Mouse (Mus musculus): ENCODE data around the gene Dnmt3c. TPM values are rescaled to one million over a fixed set of nuclear protein-coding genes. Genes with fewer than 3 reads are reported as not detected.

Dnmt3c gene
- polyA plus RNA-seq, 1 experiment from 2014 or later = not detected

GRCm38 (mm10) chr2:153775472-153775871 lies 79.0 kb downstream of the Dnmt3c start:
- Histone ChIP-seq H3K9ac (ENCODE audit: low read depth, low read length) (no peak overlapping the region), H3K36me3 (ENCODE audit: control insufficient read depth, insufficient read depth, low read length) (peaks cover 18% of the 10 kb centered on the region), H3K4me1 (ENCODE audit: control insufficient read depth, insufficient read depth, low read length) (peaks cover 9% of the 10 kb centered on the region; the same call in 1 of the 2 replicates), H3K27ac (ENCODE audit: low read length) (no peak overlapping the region), H3K27me3 (ENCODE audit: control insufficient read depth, insufficient read depth, low read depth, low read length) (no peaks in the 10 kb centered on the region), H3K4me3 (ENCODE audit: low read depth, low read length) (no peak overlapping the region), H3K9me3 (replicated peaks; ENCODE audit: control insufficient read depth, low read length, poor library complexity, severe bottlenecking) (no peaks in the 10 kb centered on the region; the same call in 1 of the 2 replicates), H3K4me2 (ENCODE audit: low read length) (no peak overlapping the region)
- ATAC-seq = no peak
- 95% methylated on average over 4 of the region's 4 CpGs for WGBS

GRCm38 (mm10) chr2:153778638-153779362 lies 82.3 kb downstream of the Dnmt3c start:
- peak overlapping the region; percentile 64 for H3K4me2 ChIP-seq (ENCODE audit: low read length)
- WGBS = 13% methylated on average over 24 of the region's 24 CpGs
- H3K4me3 ChIP-seq (ENCODE audit: low read depth, low read length) = peak overlapping the region; percentile 29
- H3K9ac ChIP-seq (ENCODE audit: low read depth, low read length) = peak overlapping the region; percentile 54
- H3K4me1 ChIP-seq (ENCODE audit: control insufficient read depth, insufficient read depth, low read length) = peaks cover 9% of the 10 kb centered on the region; the same call in 1 of the 2 replicates
- H3K27ac ChIP-seq (ENCODE audit: low read length) = no peak overlapping the region
- peak; percentile 81; the same call in 1 of the 2 replicates for ATAC-seq
- no peaks in the 10 kb centered on the region for H3K9me3 ChIP-seq (replicated peaks; ENCODE audit: control insufficient read depth, low read length, poor library complexity, severe bottlenecking)
- H3K36me3 ChIP-seq (ENCODE audit: control insufficient read depth, insufficient read depth, low read length) = peaks cover 9% of the 10 kb centered on the region
- H3K27me3 ChIP-seq (ENCODE audit: control insufficient read depth, insufficient read depth, low read depth, low read length) = no peaks in the 10 kb centered on the region

Other genes with a start within 250 kb of the Dnmt3c start
- gene 4930404H24Rik, start 203.9 kb upstream of the Dnmt3c start, polyA plus RNA-seq (2015; fragmentation: Nextera tagmentation; extraction: Ambion mirVana) = not detected in 2 replicates
- gene Nol4l, start 166.7 kb upstream of the Dnmt3c start, polyA plus RNA-seq (2015; fragmentation: Nextera tagmentation; extraction: Ambion mirVana) = 39.9 and 47.5 TPM in 2 replicates
- 102 and 104 TPM in 2 replicates for gene Commd7, start 63.9 kb upstream of the Dnmt3c start, polyA plus RNA-seq (2015; fragmentation: Nextera tagmentation; extraction: Ambion mirVana)
- 3.0 and 3.5 TPM in 2 replicates for gene Dnmt3b, start 47.2 kb upstream of the Dnmt3c start, polyA plus RNA-seq (2015; fragmentation: Nextera tagmentation; extraction: Ambion mirVana)
- gene Mapre1, start 44.6 kb downstream of the Dnmt3c start, polyA plus RNA-seq (2015; fragmentation: Nextera tagmentation; extraction: Ambion mirVana) = 411 and 428 TPM in 2 replicates
- gene Efcab8, start 83.3 kb downstream of the Dnmt3c start, polyA plus RNA-seq (2015; fragmentation: Nextera tagmentation; extraction: Ambion mirVana) = 0.16 TPM in 1 of 2 replicates, not detected in the other
- gene Sun5, start 174.4 kb downstream of the Dnmt3c start, polyA plus RNA-seq (2015; fragmentation: Nextera tagmentation; extraction: Ambion mirVana) = not detected in 2 replicates
- gene Bpifb2, start 178.4 kb downstream of the Dnmt3c start, polyA plus RNA-seq (2015; fragmentation: Nextera tagmentation; extraction: Ambion mirVana) = 0.26 TPM in 1 of 2 replicates, not detected in the other
- not detected in 2 replicates for gene Bpifb6, start 203.7 kb downstream of the Dnmt3c start, polyA plus RNA-seq (2015; fragmentation: Nextera tagmentation; extraction: Ambion mirVana)
- 0.11 TPM in 1 of 2 replicates, not detected in the other for gene Bpifb3, start 221.6 kb downstream of the Dnmt3c start, polyA plus RNA-seq (2015; fragmentation: Nextera tagmentation; extraction: Ambion mirVana)
- gene Bpifb4, start 241.6 kb downstream of the Dnmt3c start, polyA plus RNA-seq (2015; fragmentation: Nextera tagmentation; extraction: Ambion mirVana) = not detected in 2 replicates